Mouse (Mus musculus) small intestine, adult 2 months (tissue): ENCODE data around the gene Ckm.

Source experiments
- CTCF ChIP-seq: fragments of 200-500 bp; IDR thresholded peaks from 2 replicates; pipeline ENCODE4 v1.5.1; 2012; ENCODE audit warnings: low read depth, mild to moderate bottlenecking, control low read depth, inconsistent platforms, low read length, moderate library complexity, mixed read lengths; ENCODE audit not compliant: insufficient replicate concordance, insufficient read length; ENCODE audit errors: extremely low read depth
- POLR2A ChIP-seq: fragments of 200-500 bp; IDR thresholded peaks from 2 replicates; pipeline ENCODE4 v1.6.1; 2012; ENCODE audit warnings: low read depth, mild to moderate bottlenecking, control low read depth, inconsistent platforms, low read length, moderate library complexity

DNA sequence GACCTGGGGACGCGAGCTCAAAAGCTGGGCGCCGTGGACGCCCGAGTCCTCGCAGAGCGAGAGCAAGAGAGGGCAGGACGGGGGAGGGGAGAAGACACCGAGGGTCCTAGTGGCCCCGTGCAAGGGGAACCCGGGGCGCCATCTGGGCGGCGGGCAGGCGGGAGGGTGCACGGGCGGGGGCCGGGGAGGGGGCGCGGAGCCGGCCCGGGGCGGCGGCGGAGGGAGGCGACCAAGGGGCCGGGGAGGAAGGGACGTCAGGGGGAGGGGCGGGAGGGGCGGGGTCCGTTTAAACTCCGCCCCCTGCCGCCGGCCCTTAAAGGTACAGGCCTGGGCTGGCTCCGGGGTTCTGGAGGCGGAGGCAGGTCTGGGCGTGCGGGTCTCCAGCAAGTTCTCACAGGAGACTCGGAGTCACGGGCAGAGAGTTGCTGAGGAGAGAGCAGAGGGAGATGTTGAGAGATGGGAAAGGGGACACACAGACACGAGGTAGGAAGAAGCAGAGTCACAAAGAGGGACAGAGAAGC, 54.1 kb downstream of the Ckm start, which contains the start of gene Mark4:
- TF ChIP-seq CTCF (0 out of 2 replicates have a peak, but pooled peaks have one; percentile 3), POLR2A (peak; percentile 55; the same call in 1 of the 2 replicates)
